Mouse (Mus musculus) liver, embryonic 11.5 days (tissue): ENCODE results near the gene Fubp3. TPM values are rescaled to one million over a fixed set of nuclear protein-coding genes. Genes with fewer than 3 reads are reported as not detected.

Experiments
- ATAC-seq: fragments of 200-750 bp; cut with Nextera tagmentation; replicated peaks from 2 replicates; pipeline ENCODE4 v1.8.0; 2017; ENCODE audit warnings: moderate number of reproducible peaks, mild to moderate bottlenecking, moderate TSS enrichment, moderate library complexity; ENCODE audit not compliant: low FRiP score
- DNase-seq: peaks from one replicate; pipeline ENCODE4 v3.0.0-alpha.2; 2017; ENCODE audit warnings: low spot score
- H3K27ac ChIP-seq: fragments of 300-500 bp; sonication (generic); 2 replicates; pipeline ENCODE4 v1.5.1; 2014; ENCODE audit warnings: mild to moderate bottlenecking, low read depth, low read length, control low read depth
- H3K27me3 ChIP-seq: fragments of 300-500 bp; sonication (generic); replicated peaks from 2 replicates; pipeline ENCODE4 v1.6.1; 2014; ENCODE audit warnings: low read length, mixed read lengths; ENCODE audit not compliant: control insufficient read depth, insufficient read depth
- H3K36me3 ChIP-seq: fragments of 300-500 bp; sonication (generic); 2 replicates; pipeline ENCODE4 v1.6.1; 2014; ENCODE audit warnings: mild to moderate bottlenecking, low read length, moderate library complexity, mixed read lengths; ENCODE audit not compliant: control insufficient read depth, insufficient read depth
- H3K4me1 ChIP-seq: fragments of 300-500 bp; sonication (generic); replicated peaks from 2 replicates; pipeline ENCODE4 v1.6.1; 2014; ENCODE audit warnings: low read length, mixed read lengths; ENCODE audit not compliant: control insufficient read depth, insufficient read depth
- H3K4me2 ChIP-seq: fragments of 300-500 bp; sonication (generic); 2 replicates; pipeline ENCODE4 v1.6.1; 2014; ENCODE audit warnings: mild to moderate bottlenecking, control low read depth, moderate library complexity
- H3K4me3 ChIP-seq: fragments of 300-500 bp; sonication (generic); 2 replicates; pipeline ENCODE4 v1.5.1; 2014; ENCODE audit warnings: low read depth, low read length, control low read depth
- H3K9ac ChIP-seq: fragments of 300-500 bp; sonication (generic); 2 replicates; pipeline ENCODE4 v1.6.1; 2014; ENCODE audit warnings: low read depth, low read length, control low read depth
- H3K9me3 ChIP-seq: fragments of 300-500 bp; sonication (generic); 2 replicates; pipeline ENCODE4 v1.6.1; 2016; ENCODE audit warnings: low read length, inconsistent platforms, mixed read lengths; ENCODE audit not compliant: control insufficient read depth
- WGBS: fragments of 180-500 bp; shearing (Covaris S2); extraction: QIAGEN DNeasy Blood & Tissue Kit; methylation state at CpG from one replicate; pipeline ENCODE4 v1.1.7; 2014; 5-methylcytosine and 5-hydroxymethylcytosine counted together
- polyA plus RNA-seq: library from polyadenylated mRNA; unstranded; fragments of >200 nt; fragmentation: Nextera tagmentation; extraction: Ambion mirVana; gene quantifications from 2 replicates; pipeline ENCODE4 v1.2.1, GENCODE M21; 2014

Gene Fubp3
- polyA plus RNA-seq, 1 experiment from 2014 or later, result 75.3 TPM

- ATAC-seq, result no peak
- WGBS, result 86% methylated on average over 4 of the region's 4 CpGs
- peaks cover 55% of the 10 kb centered on the region for H3K36me3 ChIP-seq
These were observed 38.5 kb downstream of the Fubp3 start for GRCm38 (mm10) chr2:31610922-31611321.

DNA sequence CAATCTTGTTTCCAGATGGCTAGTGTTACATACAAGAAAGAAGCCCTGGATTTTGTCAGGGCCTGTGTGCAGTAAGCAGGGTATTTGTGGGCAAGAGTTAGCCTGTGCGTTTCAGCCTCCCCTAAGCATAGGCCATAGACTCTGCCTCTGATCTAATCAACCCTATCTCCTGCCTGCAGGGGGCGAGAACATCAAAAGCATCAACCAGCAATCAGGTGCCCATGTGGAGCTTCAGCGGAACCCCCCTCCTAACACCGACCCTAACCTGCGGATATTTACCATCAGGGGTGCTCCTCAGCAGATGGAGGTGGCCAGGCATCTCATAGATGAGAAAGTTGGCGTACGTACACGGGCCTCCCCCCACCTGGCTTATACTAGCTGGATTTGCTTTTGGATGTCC is 38.9 kb downstream of the Fubp3 start:
- H3K4me3 ChIP-seq, result no peak overlapping the region
- H3K9me3 ChIP-seq, result no peaks in the 10 kb centered on the region
- H3K9ac ChIP-seq, result no peak overlapping the region
- no peaks in the 10 kb centered on the region for H3K27me3 ChIP-seq
- peaks cover 52% of the 10 kb centered on the region for H3K36me3 ChIP-seq
- ATAC-seq (no peak), DNase-seq (no peak)
- H3K4me2 ChIP-seq, result no peak overlapping the region
- WGBS, result 83% methylated on average over 8 of the region's 8 CpGs
- H3K4me1 ChIP-seq, result peaks cover 14% of the 10 kb centered on the region
- no peak overlapping the region for H3K27ac ChIP-seq

More at GRCm38 (mm10) chr2:31610922-31611321, 38.5 kb downstream of the Fubp3 start:
- Histone ChIP-seq H3K9ac (no peak overlapping the region), H3K4me3 (no peak overlapping the region), H3K9me3 (no peaks in the 10 kb centered on the region), H3K27ac (no peak overlapping the region), H3K4me1 (peaks cover 14% of the 10 kb centered on the region), H3K27me3 (no peaks in the 10 kb centered on the region), H3K4me2 (no peak overlapping the region)
- DNase-seq, result no peak

DNA sequence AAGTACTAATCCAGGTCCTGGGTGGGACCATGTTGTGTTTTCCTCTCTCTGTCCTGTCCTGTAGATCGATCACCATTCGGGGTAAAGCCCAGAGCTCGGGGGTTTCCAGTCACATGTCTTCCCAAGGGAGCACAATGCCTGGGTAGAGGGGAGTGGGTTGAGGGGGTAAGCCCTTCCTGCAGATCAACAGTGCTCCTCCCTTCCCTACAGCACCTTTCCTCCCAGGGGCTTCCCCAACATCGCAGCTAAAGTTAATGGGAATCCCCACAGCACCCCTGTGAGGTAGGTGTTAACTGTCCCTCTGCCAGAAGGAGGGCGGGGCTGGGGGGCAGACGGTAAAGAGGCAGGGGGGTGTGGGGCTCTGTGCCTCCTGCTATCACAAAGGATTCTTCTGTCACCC is 40.2 kb downstream of the Fubp3 start:
- H3K9ac ChIP-seq, result no peak overlapping the region
- DNase-seq (no peak), ATAC-seq (no peak)
- 83% methylated on average over 6 of the region's 6 CpGs for WGBS
- H3K4me1 ChIP-seq, result peaks cover 10% of the 10 kb centered on the region
- H3K9me3 ChIP-seq, result no peaks in the 10 kb centered on the region
- H3K36me3 ChIP-seq, result peaks cover 48% of the 10 kb centered on the region
- H3K4me2 ChIP-seq, result no peak overlapping the region
- no peaks in the 10 kb centered on the region for H3K27me3 ChIP-seq
- no peak overlapping the region for H3K27ac ChIP-seq
- no peak overlapping the region for H3K4me3 ChIP-seq

GRCm38 (mm10) chr2:31613781-31614180 is 41.3 kb downstream of the Fubp3 start:
- peaks cover 45% of the 10 kb centered on the region for H3K36me3 ChIP-seq
- H3K4me1 ChIP-seq, result 0 out of 2 replicates have a peak, but pooled peaks cover under 1% of the 10 kb centered on the region
- H3K27me3 ChIP-seq, result no peaks in the 10 kb centered on the region
- no peak overlapping the region for H3K27ac ChIP-seq
- H3K4me2 ChIP-seq, result no peak overlapping the region
- H3K4me3 ChIP-seq, result no peak overlapping the region
- DNase-seq (no peak), ATAC-seq (no peak)
- no peaks in the 10 kb centered on the region for H3K9me3 ChIP-seq
- H3K9ac ChIP-seq, result no peak overlapping the region
- 89% methylated on average over 7 of the region's 7 CpGs for WGBS

- H3K9ac ChIP-seq, result no peak overlapping the region
- no peak for ATAC-seq
- DNase-seq, result no peak
- no peak overlapping the region for H3K4me3 ChIP-seq
- WGBS, result 85% methylated on average over 14 of the region's 14 CpGs
- no peak overlapping the region for H3K4me2 ChIP-seq
- H3K36me3 ChIP-seq, result peaks cover 20% of the 10 kb centered on the region
- H3K4me1 ChIP-seq, result no peaks in the 10 kb centered on the region
- no peaks in the 10 kb centered on the region for H3K9me3 ChIP-seq
- no peak overlapping the region for H3K27ac ChIP-seq
- no peaks in the 10 kb centered on the region for H3K27me3 ChIP-seq
These were observed 46.2 kb downstream of the Fubp3 start for GRCm38 (mm10) chr2:31618484-31619161.

DNA sequence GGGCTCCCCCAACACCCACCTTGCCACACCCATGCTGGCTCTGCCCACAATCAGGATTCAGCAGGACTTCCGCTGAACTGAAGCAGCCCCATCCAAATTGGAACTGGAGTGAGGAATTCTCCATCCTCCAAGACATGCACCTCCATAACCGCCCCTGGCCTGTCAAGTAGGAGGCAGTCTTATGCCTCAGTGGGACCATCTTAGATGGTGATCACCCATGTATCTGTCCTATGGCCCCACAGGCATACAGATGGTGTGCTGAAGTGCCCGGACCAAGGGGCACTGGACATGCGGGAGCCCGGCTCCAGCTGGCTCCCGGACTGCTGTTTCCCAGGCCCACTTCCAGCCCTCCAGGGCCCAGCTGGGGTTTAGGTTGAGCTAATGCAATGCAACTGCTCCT is 46.8 kb downstream of the Fubp3 start:
- WGBS, result 87% methylated on average over 6 of the region's 6 CpGs
- no peak overlapping the region for H3K9ac ChIP-seq
- DNase-seq (no peak), ATAC-seq (no peak)
- H3K27me3 ChIP-seq, result no peaks in the 10 kb centered on the region
- no peak overlapping the region for H3K4me2 ChIP-seq
- no peaks in the 10 kb centered on the region for H3K4me1 ChIP-seq
- H3K27ac ChIP-seq, result no peak overlapping the region
- no peaks in the 10 kb centered on the region for H3K9me3 ChIP-seq
- no peak overlapping the region for H3K4me3 ChIP-seq
- peaks cover 15% of the 10 kb centered on the region; the same call in 1 of the 2 replicates for H3K36me3 ChIP-seq

DNA sequence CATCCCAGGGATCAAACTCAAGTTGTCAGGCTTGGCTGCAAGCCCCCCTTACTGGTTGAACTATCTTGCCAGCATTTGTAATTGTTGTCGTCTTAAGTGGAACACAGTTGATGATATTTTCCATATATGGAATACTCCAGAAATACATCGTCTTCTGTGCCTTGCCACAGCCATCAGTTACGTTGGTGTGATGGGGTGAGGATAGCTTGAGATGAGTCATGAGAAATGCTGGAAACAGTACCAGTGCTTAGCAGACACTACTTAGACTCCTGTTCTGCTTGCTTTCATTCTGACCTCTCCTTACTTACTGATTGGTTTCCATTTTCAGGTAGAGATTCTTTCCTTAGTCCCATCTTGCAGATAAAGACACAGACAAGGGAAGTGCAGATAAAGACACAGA is 61.1 kb downstream of the Fubp3 start:
- DNase-seq (no peak), ATAC-seq (no peak)
- Histone ChIP-seq H3K9me3 (no peaks in the 10 kb centered on the region), H3K4me1 (peaks cover 4% of the 10 kb centered on the region; the same call in 1 of the 2 replicates), H3K4me2 (no peak overlapping the region), H3K9ac (no peak overlapping the region), H3K36me3 (no peaks in the 10 kb centered on the region), H3K27me3 (peaks cover 72% of the 10 kb centered on the region), H3K4me3 (no peak overlapping the region), H3K27ac (no peak overlapping the region)
- WGBS, result 54% methylated on average over 3 of the region's 3 CpGs

GRCm38 (mm10) chr2:31635281-31636137 is 63.1 kb downstream of the Fubp3 start:
- ATAC-seq (no peak), DNase-seq (peak; percentile 51)
- H3K27me3 ChIP-seq, result peaks cover 92% of the 10 kb centered on the region
- peaks cover 4% of the 10 kb centered on the region; the same call in 1 of the 2 replicates for H3K4me1 ChIP-seq
- H3K9me3 ChIP-seq, result no peaks in the 10 kb centered on the region
- no peaks in the 10 kb centered on the region for H3K36me3 ChIP-seq
- peak overlapping the region; percentile 28; the same call in 1 of the 2 replicates for H3K4me2 ChIP-seq
- 3% methylated on average over 51 of the region's 52 CpGs for WGBS
- no peak overlapping the region for H3K27ac ChIP-seq
- H3K4me3 ChIP-seq, result peak overlapping the region; percentile 18; the same call in 1 of the 2 replicates
- no peak overlapping the region for H3K9ac ChIP-seq
